Mouse (Mus musculus): ENCODE measurements around the gene Mip.
"Not testable (repeated sequence)": the region's sequence is repeated elsewhere in the genome, so short reads cannot be mapped to it uniquely, and the experiment has no call there.

Mip gene

DNA sequence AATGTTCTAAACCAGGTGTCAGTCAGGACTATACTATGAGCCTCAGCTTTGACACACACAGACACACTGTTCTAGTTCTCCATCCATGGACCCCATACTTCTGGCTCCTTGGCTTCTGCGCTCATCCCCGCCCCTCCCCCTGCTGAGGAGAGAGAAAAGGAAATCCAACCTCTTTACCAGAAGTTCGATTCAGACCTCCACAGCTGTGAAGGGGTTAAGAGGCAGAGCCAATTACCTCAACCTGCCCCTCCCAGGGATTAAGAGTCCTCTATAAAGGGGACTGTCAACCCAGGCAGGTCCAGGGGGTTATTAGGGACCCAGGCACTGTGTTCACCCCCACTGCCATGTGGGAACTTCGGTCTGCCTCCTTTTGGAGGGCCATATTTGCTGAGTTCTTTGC lies at the start of gene Mip:
Gene Mip (plus strand): TSS at position 301 of the 400 bp plus-strand sequence.
- no peak for DNase-seq (ENCODE audit: low read depth)

DNA sequence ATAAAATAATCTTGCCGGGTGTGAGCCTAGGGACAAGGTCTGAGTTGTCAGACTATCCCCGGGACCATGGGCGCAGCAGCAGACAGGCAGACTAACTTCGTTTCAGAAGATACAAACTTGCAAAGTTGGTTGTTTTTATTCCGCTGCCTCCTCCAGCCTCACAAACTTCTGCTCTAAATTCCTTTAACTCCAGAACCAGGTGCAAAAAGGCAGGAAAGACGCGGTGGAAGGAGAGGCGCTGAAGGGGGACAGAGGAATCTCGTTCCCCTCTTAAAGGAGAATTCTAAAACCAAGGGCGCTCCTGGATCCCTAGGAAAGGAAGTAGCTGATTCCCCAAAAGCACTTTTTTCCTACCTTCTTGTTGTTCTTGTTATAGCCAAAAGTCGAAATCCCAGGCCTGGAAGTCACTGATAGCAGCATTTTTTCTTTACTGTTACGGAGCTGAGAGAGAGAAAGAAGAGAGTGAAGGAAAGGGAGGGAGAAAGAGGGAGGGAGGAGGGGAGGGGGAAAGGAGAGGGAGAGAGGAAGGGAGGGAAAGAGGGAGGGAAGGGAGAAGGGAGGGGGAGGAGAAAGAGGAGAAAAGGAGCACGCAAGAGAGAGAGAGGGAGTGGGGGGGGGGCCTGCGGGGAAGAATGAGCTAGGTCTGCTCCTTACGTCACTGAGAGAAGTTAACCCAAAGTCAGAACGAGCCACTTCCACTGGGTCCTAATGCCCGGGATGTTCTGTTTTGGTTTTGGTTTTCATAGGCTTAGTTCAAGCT lies 49.5 kb upstream of the Mip start:
- DNase-seq (ENCODE audit: low read depth), result peak; percentile 94

DNA sequence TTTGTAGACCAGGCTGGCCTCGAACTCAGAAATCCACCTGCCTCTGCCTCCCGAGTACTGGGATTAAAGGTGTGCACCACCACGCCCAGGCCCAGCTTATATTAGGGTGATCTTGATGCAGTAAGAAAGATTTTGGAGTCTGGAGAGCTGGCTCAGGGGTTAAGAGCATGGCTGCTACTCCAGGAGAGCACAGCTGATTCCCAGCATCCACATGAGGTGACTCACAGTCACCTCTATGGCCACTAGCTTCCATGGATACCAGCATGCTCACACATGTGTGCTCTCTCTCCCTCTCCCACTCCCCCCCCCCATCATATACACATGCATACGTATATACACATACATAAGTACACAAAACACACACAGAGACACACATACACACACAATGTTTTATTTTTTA lies 48.3 kb upstream of the Mip start:
- DNase-seq (ENCODE audit: low read depth), result peak; percentile 30

DNA sequence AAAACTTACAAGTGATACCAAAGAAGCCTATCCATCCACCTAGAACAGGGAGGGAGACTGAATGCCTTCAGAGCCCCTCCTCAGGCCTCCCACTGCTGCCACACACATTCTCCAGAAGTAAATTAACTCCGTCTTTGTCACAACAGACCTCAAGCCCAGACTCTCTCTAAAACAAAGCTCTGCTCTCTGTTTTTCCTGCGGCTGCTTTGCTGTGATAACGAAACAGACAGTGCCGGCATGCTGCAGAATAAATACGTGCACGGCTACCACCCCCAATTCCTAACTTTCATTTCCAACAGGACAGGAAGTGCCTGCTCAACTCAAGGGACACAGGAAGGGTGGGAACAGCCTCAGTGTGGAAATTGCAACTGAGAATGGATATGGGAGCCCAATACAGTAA lies 45.6 kb upstream of the Mip start, which contains the start of gene Rbms2:
Gene Rbms2 (minus strand): TSS at position 309 of the 400 bp plus-strand sequence.
- DNase-seq (ENCODE audit: low read depth), result peak; percentile 49

DNA sequence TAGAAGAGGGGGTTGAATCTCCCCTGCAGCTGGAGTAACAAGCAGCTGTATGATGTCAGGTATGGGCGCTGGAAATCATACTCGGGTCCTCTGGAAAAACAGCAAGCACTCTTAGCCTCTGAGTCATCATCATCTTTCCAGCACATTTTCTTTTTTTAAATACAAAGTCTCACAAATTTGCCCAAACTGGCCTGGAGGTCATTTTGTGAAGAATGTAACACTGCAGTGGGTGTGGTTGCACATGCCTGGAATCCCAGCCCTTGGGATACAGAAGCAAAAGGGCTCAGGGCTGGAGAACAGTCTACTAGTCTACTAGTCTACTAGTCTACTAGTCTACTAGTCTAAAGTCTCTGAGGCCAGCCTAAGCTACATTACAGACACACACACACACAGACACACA lies 41.3 kb upstream of the Mip start:
- DNase-seq (ENCODE audit: low read depth), result peak; percentile 61

DNA sequence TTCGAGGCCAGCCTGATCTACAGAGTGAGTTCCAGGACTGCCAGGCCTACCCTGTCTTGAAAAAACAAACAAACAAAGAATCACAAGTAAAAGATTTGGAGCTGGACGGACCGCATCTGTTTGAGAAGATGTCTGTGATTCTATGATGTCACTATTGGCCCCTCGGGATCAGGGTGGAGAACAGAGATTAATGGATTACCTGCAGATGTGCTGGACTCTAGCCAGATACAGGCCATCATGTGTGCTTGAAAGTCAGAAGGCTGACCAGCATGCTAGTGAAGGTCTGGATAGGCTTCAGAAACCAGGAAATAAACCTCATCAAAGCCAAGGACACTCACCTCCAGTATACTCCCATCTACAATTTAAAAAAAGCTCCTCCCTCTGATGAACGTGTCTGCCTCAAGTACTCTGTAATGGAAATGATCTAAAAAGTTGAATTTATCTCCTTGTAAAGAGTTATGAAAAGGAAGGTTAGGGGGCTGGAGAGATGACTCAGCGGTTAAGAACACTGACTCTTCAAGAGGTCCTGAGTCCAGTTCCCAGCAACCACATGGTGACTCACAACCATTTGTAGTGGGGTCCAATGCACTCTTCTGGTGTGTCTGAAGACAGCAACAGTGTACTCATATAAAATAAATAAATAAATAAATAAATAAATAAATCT lies 40.2 kb upstream of the Mip start:
- peak; percentile 52 for DNase-seq (ENCODE audit: low read depth)

DNA sequence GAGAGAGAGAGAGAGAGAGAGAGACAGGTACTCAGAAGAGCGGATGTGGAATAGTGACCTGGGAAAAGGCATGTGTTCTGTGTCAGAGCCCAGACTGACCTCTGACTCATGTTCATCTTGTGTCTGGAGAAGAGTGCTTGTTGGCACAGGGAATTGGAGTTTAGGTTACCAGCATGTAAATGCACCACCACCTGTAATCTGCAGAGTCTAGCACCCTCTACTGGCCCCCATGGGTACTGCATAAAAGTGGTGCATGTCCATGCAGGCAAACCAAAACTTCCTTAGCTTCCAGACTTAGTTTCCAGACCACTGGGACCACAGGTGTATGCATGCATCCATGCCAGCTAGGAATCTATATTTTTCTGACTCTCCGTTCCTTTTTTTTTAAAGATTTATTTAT lies 39.7 kb upstream of the Mip start:
- DNase-seq (ENCODE audit: low read depth), result peak; percentile 92

DNA sequence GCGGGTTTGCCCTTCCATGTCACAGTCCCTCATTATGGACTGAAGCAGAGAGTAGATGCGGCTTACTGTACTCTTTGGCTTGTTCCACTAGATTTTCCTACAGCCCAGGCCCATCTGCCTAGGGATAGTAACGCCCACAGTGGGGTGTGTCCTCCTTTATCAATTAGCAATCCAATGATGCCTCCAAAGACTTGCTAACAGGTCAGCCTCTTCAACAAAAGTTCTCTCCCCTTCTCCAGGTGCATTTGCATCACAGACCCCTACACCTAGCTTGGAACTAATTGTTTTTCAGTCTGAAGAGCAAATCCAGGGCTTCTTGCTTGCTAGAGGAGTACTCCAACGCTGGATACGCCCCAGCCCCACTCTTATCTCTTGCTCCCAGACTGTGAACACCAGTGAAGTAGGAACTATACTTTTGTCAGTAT lies 38.4 kb upstream of the Mip start:
- no peak for DNase-seq (ENCODE audit: low read depth)

DNA sequence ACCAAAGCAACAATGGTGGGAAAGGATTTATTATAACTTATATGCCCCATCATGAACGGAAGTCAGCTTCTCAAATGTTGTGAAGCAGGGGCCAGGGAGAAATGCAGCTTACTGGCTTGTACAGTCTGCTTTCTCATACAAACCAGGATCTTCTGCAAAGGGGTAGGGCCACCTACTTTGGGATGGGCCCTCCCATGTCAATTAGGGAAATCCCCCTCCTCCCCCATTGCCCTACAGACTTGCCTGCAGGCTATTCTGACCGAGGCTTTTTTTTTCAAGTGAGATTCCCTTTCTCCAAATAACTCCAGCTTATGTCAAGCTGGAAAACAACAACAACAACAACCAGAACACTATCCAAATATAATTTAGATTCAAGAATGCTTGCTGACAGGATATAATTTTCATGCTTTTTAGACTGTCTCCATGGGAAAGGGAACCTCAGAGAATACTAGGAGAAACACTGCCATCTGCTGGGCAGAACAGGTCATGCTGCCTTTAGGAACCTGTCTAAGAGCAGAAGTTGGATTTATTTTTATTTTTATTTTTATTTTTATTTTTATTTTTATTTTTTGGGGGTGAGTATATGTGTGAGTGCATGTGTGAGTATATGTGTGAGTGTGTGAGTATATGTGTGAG lies 37.3 kb upstream of the Mip start:
- peak; percentile 96 for DNase-seq (ENCODE audit: low read depth)

DNA sequence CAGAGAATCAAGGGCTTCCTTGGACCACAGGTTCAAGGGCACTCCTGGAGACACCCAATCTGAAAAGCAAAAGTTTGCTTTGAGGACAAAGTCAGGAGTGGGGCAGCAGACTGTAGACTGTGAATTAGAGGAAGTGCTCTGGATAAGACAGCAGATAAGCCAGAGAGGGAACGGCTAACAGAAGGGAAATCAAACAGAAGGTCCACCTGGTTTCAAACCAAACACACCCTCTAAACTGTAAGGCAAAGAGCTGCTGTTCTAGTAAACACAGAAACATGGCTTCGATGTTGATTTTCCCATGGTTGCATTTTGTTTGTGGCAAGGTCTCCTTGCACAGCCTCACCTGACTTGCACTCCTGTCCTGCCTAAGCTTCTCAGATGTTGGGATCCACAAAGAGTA lies 34.2 kb upstream of the Mip start:
- no peak for DNase-seq (ENCODE audit: low read depth)

DNA sequence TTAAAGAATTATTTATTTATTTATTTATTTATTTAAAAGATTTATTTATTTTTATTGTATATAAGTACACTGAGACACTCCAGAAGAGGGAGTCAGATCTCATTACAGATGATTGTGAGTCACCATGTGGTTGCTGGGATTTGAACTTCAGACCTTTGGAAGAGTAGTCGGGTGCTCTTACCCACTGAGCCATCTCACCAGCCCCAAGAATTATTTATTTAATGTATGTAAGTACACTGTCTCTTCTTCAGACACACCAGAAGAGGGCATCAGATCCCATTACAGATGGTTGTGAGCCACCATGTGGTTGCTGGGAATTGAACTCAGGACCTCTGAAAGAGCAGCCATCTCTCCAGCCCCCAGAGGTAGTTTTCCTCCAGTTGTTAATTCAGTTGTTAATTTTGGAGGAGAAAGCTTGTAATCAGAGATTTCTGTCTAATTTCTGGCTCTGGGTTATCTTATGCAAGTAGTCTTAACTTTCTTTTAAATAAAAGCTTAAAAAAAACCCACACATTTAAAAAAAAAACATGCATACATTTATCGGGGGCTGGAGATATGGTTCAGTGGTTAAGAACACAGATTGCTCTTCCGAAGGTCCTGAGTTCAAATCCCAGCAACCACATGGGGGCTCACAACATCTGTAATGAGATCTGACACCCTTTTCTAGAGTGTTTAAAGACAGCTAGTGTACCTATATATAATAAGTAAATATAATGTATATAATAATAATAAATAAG lies 33.4 kb upstream of the Mip start:
- DNase-seq (ENCODE audit: low read depth), result not testable (repeated sequence)

DNA sequence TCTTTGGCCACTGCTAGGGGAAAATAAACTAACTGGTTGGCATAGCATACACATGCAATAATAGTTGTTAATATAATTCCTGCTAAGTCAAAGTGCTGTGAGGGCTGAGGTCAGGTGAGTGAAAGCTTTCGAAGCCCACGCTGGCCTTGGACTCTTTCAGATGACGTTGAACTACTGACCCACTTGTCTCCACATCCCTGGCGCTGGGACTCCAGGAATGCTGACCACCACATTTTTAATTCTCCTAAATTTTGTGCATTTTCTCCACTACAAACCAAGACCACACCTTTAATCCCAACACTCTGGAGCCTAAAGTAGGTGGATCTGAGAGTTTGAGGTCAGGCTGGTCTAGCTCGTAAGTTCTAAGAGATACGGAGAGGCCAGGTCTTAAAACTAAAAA lies 32.5 kb upstream of the Mip start:
- no peak for DNase-seq (ENCODE audit: low read depth)

DNA sequence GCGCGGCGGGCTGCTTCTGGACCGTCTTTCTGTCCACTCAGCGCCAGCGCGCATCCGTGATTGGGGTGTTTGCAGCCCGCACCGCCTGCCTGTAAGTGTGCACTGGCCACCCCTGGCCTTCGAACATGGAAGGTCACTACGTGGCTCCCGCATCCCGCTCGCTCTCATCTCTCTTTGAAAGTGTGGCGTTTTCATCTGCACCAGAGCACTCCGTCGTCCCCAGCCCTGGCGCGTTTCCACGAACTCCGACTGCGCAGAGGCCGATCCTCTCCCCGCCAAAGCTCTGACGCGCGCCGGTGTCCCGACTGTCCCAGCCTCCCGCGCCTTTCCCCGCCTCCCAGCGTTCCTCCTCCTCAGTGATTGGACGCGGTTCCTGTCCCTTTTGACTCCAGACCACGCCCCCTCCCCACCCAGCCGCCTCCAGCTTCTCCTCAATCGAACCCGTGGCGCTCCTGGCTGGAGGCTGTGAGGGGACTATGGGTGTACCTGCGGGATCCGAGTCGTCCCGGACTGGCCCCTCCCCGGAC lies 31.6 kb upstream of the Mip start, which contains the start of gene Gls2:
Gene Gls2 (plus strand): TSS at position 434 of the 527 bp plus-strand sequence.
- DNase-seq (ENCODE audit: low read depth), result peak; percentile 97

DNA sequence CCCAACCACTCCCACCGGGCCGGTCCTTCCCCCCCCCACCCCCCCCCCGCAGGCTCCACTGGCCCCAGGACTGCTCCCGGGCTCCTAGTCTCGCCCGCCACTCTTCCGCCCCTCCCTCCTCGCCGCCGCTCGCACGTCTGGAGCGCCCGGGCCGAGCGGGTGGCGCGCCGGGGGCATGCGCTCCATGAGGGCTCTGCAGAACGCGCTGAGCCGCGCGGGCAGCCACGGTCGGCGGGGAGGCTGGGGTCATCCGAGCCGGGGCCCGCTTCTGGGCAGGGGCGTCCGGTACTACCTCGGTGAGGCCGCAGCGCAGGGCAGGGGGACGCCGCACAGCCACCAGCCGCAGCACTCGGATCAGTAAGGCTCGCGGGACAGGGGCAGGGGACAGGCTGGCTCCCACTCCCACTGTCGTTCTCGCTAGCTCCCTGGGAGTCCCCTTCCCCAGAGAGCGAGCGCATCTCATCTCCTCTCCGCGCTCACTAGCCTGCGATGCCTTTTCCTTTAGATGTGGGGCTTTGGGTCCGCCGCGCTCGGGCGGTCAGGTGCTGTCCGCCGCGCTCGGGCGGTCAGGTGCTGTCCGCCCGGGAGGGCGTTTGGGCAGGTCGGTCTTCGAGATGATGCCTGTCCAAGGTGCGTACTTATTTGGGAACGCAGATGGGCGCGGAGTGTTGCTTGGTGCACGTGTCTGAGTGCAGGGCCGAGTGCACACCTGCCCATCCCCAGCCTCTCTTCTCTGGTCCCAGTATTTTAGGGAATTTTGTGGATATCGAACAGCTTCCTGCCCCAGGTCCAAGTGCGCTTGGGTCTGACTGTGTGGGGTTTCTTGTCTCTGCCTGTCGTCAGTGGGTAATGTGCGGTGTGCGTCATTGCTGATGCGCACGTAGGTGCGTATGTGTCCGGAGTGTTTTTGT lies 30.8 kb upstream of the Mip start:
- peak; percentile 19 for DNase-seq (ENCODE audit: low read depth)

DNA sequence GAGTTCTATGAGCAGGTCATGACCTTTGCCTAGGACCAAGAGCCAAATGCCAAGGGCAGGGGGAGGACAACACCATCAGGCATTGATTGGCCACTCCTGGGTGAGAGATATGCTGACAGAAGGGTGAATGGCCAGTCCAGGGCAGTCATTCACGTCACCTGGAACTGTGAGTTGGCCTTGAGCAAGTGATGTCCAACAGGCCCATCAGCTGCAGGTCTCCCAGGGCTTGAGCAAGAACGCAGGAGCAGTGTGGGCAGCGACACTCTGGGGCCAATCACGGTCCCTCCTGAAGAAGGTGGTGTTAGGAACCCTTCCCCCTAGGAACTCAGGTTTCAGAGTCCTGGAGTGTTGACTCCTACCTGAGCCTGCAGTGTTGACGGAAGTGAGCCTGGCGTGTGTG lies 23.8 kb upstream of the Mip start:
- no peak for DNase-seq (ENCODE audit: low read depth)

DNA sequence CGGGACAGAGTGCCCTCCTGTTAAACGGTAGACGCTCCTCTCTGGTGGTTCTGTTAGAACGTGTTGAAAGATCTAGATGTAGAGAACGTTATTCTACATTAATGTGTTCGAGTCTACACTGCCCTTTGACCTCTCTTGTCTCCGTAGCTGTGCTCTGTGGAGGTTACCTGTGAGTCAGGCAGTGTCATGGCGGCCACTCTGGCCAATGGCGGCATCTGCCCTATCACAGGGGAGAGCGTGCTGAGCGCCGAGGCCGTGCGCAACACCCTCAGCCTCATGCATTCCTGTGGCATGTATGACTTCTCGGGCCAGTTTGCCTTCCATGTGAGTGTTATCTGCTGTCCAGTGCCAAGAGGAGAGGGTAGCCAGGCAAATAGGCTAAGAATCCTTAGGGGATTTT lies 20.7 kb upstream of the Mip start:
- no peak for DNase-seq (ENCODE audit: low read depth)

DNA sequence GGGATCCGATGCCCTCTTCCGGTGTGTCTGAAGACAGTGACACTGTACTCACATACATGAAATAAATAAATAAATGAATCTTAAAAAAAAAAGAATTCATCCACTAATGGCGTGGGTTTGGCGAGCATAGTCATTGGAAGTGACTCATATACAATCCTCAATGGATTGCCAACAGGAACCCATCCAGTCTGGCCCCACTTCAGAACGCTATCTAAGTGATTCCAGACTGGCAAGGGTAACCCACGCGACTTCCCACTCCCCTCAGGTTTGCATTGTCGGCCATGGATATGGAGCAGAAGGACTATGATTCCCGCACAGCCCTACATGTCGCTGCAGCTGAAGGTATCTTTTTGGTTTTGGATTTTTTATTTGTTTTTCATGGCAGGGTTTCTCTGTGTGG lies 17.3 kb upstream of the Mip start:
- DNase-seq (ENCODE audit: low read depth), result peak; percentile 64

DNA sequence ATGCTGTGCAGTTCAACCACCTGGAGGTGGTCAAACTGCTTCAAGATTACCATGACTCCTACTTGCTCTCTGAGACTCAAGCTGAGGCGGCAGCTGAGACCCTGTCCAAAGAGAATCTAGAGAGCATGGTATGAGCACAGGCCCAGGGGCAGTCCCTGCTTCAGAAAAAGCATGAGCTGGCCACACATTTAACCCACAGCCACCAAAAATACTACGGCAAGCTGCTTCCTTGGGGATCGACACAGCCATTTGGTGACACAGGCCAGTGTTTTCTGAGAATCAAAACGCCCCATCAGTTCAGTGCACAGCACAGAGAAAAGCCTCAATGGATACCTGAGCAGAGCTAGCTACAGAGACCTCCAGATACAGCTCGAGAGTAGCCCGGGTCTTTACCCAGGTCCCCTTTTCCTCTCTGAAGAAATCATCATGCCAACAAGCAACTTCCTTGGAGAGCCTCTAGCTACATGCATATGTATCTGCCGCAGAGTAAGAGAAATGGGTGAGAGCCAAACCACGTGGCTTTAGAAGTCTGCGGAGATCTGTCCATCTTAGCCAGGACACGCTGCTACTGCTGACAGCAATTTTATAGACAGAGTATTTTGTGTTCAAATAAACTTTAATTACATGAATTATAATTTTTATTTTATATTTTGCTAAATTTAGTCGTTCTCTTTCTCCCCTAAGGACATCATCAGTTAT lies 16.2 kb upstream of the Mip start:
- DNase-seq (ENCODE audit: low read depth), result no peak

DNA sequence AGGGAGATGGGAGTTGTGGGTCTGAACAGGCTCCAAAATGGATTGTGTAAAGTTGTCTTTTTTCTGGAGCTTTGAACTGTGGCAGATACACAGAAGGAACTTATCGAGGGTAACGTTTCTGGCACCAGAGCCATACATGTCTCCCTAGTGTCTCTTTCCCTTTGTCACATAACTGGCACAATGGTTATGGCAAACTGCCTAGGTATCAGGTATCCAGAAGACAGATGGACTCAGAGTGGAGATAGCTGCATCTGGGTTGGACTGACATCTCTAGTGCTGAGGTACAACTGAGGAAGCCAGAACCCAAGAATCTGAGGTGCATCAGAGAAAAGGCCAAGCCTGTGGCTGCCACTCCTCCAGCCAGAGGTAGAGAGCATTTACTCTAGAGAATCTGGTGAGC lies 15.5 kb upstream of the Mip start:
- DNase-seq (ENCODE audit: low read depth), result no peak

DNA sequence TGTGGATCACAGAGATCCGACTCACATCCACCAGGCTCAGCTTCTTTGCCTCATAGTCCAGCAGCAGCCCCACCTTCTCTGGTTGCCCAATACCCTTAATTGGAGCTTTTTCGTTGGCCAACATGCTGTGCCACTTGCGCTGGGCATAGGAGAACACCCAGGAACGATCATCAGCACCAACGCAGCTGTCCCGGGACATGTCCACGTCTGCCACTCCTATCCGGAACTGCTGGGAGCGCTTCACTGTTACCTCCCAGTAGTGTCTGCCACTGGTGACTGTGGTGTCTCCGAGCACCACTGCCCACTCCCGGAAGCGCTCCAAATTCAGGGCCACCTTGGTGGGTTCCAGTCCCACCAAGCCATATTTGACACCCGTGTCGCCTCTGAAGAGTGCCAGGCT lies 14.7 kb upstream of the Mip start:
- peak; percentile 48 for DNase-seq (ENCODE audit: low read depth)
